Mouse (Mus musculus) E14TG2a.4 (cell line): ENCODE measurements at regions not wholly inside any gene's neighbourhood (a gene's known extent, or its start where the extent isn't known, plus 50 kb on each side); places are given as distances from the start of the nearest gene placed in this dataset.

ENCODE experiments used
- H3K27me3 ChIP-seq: 2 replicates; pipeline ENCODE4 v1.6.1; 2014; ENCODE audit warnings: low read length, control low read depth; ENCODE audit not compliant: insufficient read depth
- H3K36me3 ChIP-seq: 2 replicates; pipeline ENCODE4 v1.6.1; 2014; ENCODE audit warnings: low read length, control low read depth; ENCODE audit not compliant: insufficient read depth
- H3K4me1 ChIP-seq: replicated peaks from 2 replicates; pipeline ENCODE4 v1.6.1; 2014; ENCODE audit warnings: low read depth, low read length, control low read depth
- H3K4me3 ChIP-seq: replicated peaks from 2 replicates; pipeline ENCODE4 v1.5.1; 2014; ENCODE audit warnings: mild to moderate bottlenecking, low read length
- H3K9me3 ChIP-seq: 2 replicates; pipeline ENCODE4 v1.6.1; 2014; ENCODE audit warnings: low read length, control low read depth
- CTCF ChIP-seq: conservative IDR thresholded peaks from 2 replicates; pipeline ENCODE4 v1.5.1; 2014; ENCODE audit warnings: low read length
- NANOG ChIP-seq: IDR thresholded peaks from 2 replicates; pipeline ENCODE4 v1.6.1; 2014; ENCODE audit warnings: borderline replicate concordance, low read length, mixed read lengths
- POU5F1 ChIP-seq: IDR thresholded peaks from 2 replicates; pipeline ENCODE4 v1.6.1; 2014; ENCODE audit warnings: low read length, borderline replicate concordance

DNA sequence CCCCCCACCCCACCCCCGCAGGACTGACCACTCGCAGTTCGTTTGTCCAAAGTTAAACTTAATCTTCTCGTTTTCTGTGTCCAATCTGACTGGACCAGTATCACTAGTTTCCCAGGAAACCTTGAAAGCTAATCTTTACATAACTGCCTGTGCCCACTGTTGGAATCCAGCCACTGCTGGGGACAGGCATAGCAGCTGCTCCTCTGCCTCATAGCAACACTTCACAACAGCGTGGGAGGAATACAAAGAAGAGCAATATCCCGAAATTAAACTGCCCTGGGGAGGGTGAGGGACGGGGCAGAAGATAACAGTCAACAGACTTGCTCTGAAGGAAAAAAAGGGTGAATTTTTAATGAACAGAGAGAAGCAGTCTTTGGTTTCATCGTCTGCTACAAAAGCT, 456.8 kb downstream of the Kcnj2 start:
- Histone ChIP-seq H3K4me3 (no peak overlapping the region), H3K27me3 (no peaks in the 10 kb centered on the region), H3K4me1 (no peaks in the 10 kb centered on the region), H3K9me3 (no peaks in the 10 kb centered on the region), H3K36me3 (no peaks in the 10 kb centered on the region)
- TF ChIP-seq POU5F1 (no peak), CTCF (no peak), NANOG (no peak)

DNA sequence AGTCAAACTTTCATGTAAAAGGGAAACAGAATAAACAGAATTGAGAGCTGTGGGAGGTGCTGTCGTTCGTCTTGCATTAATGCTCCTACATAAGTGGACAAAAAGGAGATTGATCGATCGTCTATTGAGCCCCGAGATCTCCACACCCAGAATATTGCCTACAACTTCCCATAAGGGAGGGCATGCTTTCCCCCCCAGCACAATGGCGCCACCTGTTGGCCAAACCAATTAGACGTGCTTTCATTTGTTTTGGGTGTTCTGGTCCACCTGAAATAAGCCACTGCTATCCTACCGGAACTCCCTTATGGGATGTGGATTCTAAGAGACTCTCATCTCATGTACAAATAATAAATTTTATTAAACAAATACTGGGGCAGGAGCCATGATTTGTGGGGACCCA, 457.5 kb downstream of the Kcnj2 start:
- no peaks in the 10 kb centered on the region for H3K27me3 ChIP-seq
- no peaks in the 10 kb centered on the region for H3K36me3 ChIP-seq
- TF ChIP-seq NANOG (no peak), CTCF (peak; percentile 68)
- H3K9me3 ChIP-seq = no peaks in the 10 kb centered on the region
- no peak overlapping the region for H3K4me3 ChIP-seq
- H3K4me1 ChIP-seq = no peaks in the 10 kb centered on the region

DNA sequence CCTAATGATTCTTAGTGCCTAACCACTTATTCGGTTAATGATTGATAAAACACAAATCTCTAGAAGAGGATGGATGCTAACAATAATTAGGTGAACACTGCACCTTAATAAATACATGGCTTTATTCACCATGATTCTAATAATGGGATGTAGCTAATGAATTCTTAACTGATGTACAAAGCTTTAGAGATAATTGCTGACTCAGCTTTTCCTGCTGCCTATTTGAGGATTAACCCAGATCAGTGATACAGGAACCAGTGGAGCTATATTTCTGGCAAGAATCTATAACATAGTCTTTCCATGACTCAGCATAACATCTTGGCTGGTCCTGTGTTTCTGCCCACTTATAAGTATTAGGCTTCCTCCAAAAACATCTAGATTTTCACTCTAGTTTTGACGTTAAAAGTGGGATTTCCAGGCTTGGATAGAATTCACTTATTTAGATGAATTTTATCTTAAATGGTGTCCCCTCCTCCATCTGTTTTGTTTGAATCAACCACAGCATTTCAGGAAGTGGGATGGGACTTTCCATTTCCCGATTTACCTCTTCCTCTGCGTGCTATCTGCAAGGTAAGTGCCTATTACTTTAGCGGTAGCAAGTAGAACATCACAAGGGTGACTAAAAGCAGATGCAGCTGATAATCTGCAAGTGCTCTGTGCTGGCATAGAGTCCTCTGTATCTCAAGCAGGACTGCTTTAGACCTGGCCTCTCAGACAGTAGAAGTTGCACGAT, 460.2 kb downstream of the Kcnj2 start:
- no peaks in the 10 kb centered on the region for H3K36me3 ChIP-seq
- no peak for TF ChIP-seq POU5F1
- TF ChIP-seq NANOG = no peak
- no peak for TF ChIP-seq CTCF
- H3K27me3 ChIP-seq = no peaks in the 10 kb centered on the region
- no peaks in the 10 kb centered on the region for H3K9me3 ChIP-seq
- H3K4me1 ChIP-seq = no peaks in the 10 kb centered on the region
- no peak overlapping the region for H3K4me3 ChIP-seq

DNA sequence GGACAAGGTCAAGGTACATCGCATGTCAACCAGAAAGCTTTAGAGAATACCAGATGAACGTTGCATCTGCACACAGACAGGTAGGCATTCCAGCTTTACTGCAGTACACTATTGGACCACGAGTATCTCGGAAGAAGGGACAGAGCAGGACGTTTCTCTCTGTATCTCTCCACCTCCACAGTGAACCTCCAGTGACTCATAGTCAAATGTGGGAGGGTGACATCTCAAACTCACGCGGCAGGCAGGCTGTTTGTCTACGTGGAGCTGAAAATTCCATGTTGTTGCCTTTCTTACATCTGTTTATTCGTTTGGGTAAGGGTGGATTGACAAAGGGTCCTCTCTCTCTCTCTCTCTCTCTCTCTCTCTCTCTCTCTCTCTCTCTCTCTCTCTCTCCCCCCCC, 463.6 kb downstream of the Kcnj2 start:
- H3K27me3 ChIP-seq = 0 out of 2 replicates have a peak, but pooled peaks cover 5% of the 10 kb centered on the region
- no peak for TF ChIP-seq CTCF
- no peak for TF ChIP-seq POU5F1
- TF ChIP-seq NANOG = no peak
- no peak overlapping the region for H3K4me3 ChIP-seq
- H3K9me3 ChIP-seq = no peaks in the 10 kb centered on the region
- H3K36me3 ChIP-seq = no peaks in the 10 kb centered on the region
- no peaks in the 10 kb centered on the region for H3K4me1 ChIP-seq

DNA sequence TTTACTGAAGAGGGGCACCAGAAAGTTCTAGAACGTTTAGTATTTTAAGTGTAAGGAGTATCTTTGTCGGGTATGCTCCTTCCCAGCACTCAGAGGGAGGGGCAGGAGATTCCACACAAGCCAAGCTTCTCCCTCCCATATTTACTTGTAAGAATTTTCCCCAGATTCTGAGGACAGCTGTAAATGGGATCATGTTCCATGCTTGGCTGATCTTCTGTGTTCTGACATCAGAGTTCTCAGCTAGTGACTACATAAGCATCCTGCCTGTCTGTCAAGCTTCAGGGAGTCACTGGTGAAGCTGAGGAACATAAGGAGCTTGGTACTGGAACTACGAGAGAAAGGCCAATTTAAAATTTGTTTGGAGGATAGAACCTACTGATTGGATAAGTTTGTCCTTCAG, 464.9 kb downstream of the Kcnj2 start:
- TF ChIP-seq CTCF (no peak), NANOG (no peak), POU5F1 (no peak)
- no peaks in the 10 kb centered on the region for H3K4me1 ChIP-seq
- H3K9me3 ChIP-seq = no peaks in the 10 kb centered on the region
- no peaks in the 10 kb centered on the region for H3K36me3 ChIP-seq
- no peak overlapping the region for H3K4me3 ChIP-seq
- H3K27me3 ChIP-seq = peaks cover 8% of the 10 kb centered on the region; the same call in 1 of the 2 replicates

DNA sequence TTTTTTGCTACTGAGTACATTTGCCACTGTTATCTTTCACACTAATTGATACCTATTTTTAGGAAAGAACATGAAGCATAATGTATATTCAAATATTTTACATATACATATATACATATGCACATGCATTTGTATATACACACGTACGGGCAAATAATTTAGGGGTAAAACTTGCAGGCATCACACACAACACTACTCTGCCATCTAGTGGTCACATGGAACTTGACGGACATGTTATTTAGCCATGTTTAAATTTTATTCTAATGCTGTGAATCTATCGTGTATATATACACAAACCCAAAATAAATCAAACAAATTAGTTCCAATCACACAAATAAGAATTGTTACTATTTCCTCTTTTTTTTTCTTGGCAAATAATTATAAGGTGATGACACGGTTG, 466.5 kb downstream of the Kcnj2 start:
- TF ChIP-seq CTCF (peak; percentile 45), NANOG (no peak), POU5F1 (no peak)
- Histone ChIP-seq H3K9me3 (no peaks in the 10 kb centered on the region), H3K36me3 (no peaks in the 10 kb centered on the region), H3K27me3 (peaks cover 8% of the 10 kb centered on the region; the same call in 1 of the 2 replicates), H3K4me1 (no peaks in the 10 kb centered on the region), H3K4me3 (no peak overlapping the region)

DNA sequence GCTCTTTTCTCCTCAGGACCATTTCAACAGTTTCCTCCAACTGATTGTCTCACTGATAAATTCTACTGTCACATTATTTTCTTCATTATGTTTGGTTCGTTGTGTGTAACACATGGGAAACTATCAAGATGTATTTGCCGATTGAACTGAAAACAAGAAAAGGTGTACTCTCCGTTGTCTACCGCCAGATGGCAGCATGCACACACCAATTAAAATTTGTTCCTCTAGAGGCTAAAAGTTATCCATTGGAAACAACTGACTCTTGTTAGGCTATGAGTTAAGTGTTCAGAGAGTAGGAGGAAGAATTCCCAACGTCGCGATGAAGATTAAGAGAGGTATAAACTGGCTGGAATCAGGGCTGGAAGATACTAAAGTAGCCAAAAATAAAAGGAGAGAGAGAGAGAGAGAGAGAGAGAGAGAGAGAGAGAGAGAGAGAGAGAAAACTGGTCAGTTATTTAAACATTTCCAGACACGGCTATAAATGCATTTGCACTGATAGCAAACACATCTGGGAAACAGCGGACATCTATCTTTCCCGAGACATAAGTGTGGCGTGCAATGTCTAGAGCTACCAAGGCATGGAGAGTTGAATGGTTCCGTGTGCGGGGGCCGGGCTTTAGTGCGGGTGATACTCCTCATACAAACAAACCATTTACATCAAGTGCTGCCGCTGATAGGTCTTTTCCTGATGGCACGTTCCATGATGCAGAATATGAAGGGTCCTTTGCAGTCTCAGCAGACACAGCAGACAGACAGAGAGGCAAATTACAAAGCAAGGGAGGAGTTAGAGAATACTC, 470.3 kb downstream of the Kcnj2 start:
- Histone ChIP-seq H3K4me3 (no peak overlapping the region), H3K36me3 (no peaks in the 10 kb centered on the region), H3K9me3 (no peaks in the 10 kb centered on the region), H3K4me1 (no peaks in the 10 kb centered on the region), H3K27me3 (peaks cover 8% of the 10 kb centered on the region; the same call in 1 of the 2 replicates)
- peak; percentile 60 for TF ChIP-seq CTCF
- no peak for TF ChIP-seq NANOG
- no peak for TF ChIP-seq POU5F1

DNA sequence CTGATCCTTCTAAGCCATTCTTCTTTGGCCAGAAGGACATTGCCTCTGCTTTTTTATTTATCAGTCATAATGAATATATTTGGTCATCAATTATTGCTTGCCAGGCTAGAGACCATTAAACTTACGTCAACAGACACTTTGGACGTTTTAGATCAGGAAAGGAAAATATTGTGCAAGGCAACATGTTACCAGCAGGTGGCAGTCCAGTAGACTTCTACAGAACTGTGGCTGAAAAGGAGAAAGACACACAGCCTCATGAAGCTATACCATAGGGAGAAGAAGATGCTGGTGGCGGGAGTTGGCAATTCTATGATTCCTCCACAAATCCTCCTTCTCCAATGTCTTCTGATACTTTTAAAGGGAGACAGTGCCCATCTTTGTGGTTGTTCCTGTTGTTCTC, 471.7 kb downstream of the Kcnj2 start:
- Histone ChIP-seq H3K36me3 (no peaks in the 10 kb centered on the region), H3K27me3 (peaks cover 8% of the 10 kb centered on the region; the same call in 1 of the 2 replicates), H3K4me3 (no peak overlapping the region), H3K4me1 (no peaks in the 10 kb centered on the region), H3K9me3 (no peaks in the 10 kb centered on the region)
- TF ChIP-seq POU5F1 (no peak), CTCF (peak; percentile 65), NANOG (no peak)
